ENCODE assay signal across 33 mouse cellular contexts in the genomic region with DNA sequence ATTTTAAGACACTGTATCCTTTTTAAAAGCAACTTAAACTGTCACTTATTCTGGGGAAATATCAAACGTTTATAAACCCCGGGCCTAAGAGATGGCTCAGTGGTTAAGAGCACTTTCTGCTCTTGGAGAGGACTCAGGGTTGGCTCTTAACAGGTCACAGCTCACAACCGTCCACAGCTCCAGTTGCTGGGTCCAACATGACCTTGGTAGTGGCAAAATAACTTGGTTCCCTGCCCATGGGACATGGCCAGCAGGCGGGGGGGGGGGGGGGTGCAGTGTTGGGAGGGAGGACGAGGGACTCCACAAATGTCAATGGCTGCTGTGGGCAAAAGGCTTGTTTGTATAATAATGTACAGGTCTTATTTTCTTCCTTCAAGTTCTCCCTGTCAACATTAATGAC. TPM values are rescaled to one million over a fixed set of nuclear protein-coding genes. Genes with fewer than 3 reads are reported as not detected.
DNase-seq lines count a peak whose midpoint lies in the region; ATAC-seq and TF ChIP-seq lines count a peak whose summit lies in the region.
"Had no signal": no experiment of that assay in that cellular context is flagged by ENCODE, and none has a peak within 500 bp of the region (broad histone marks: within the 10 kb centered on the region; RNA-seq: fewer than 3 reads in every experiment).

No protein-coding gene starts in this region.

- H3K4me2 ChIP-seq in liver, embryonic 11.5 days = no peak overlapping the region
- H3K4me2 ChIP-seq: heart, embryonic 11.5 days; lung, embryonic 15.5 days; midbrain, embryonic 11.5 days had no signal

- H3K4me1 ChIP-seq in liver, adult 2 months (ENCODE audit: control insufficient read depth, insufficient read depth, low read length) = peaks cover 23% of the 10 kb centered on the region
- peaks cover 13% of the 10 kb centered on the region; the same call in 1 of the 2 replicates for H3K4me1 ChIP-seq in liver, embryonic 11.5 days (replicated peaks; ENCODE audit: control insufficient read depth, insufficient read depth, low read length)

- no peak overlapping the region for H3K9ac ChIP-seq in liver, adult 2 months (ENCODE audit: low read depth, low read length)
- no peak overlapping the region for H3K9ac ChIP-seq in liver, embryonic 11.5 days (ENCODE audit: low read depth, low read length)
- H3K9ac ChIP-seq: hindbrain, embryonic 12.5 days; liver, embryonic 15.5 days; lung, embryonic 15.5 days had no signal

- no peak overlapping the region for H3K4me3 ChIP-seq in liver, adult 2 months (ENCODE audit: insufficient read depth, low read depth, low read length)
- no peak overlapping the region for H3K4me3 ChIP-seq in liver, embryonic 11.5 days (ENCODE audit: low read depth, low read length)
- H3K4me3 ChIP-seq: hindbrain, embryonic 12.5 days; liver, embryonic 15.5 days; lung, embryonic 15.5 days had no signal

- no peak for TF ChIP-seq CTCF in liver, adult 2 months (IDR thresholded peaks at IDR 0.05; ENCODE audit: low read depth, low read length)

- WGBS in liver, adult 2 months = 11% methylated on average over 5 of the region's 5 CpGs
- WGBS in liver, embryonic 11.5 days = 77% methylated on average over 5 of the region's 5 CpGs

- TF ChIP-seq POLR2A in liver, adult 2 months (IDR thresholded peaks at IDR 0.05; ENCODE audit: extremely low read depth, insufficient read depth, low read length) = no peak

- no peaks in the 10 kb centered on the region for H3K27me3 ChIP-seq in liver, adult 2 months (ENCODE audit: control insufficient read depth, insufficient read depth, low read length)
- no peaks in the 10 kb centered on the region for H3K27me3 ChIP-seq in liver, embryonic 11.5 days (replicated peaks; ENCODE audit: control insufficient read depth, insufficient read depth, low read length)
- H3K27me3 ChIP-seq: forebrain, embryonic 15.5 days; hindbrain, embryonic 12.5 days; liver, embryonic 15.5 days; lung, embryonic 15.5 days had no signal

- H3K79me2 ChIP-seq in liver, adult 2 months (ENCODE audit: control insufficient read depth, insufficient read depth, low read length) = peaks cover 28% of the 10 kb centered on the region; the same call in 1 of the 2 replicates

- 0 out of 2 replicates have a peak overlapping the region, but pooled peaks have one; percentile 14 for H3K27ac ChIP-seq in liver, adult 2 months (replicated peaks; ENCODE audit: insufficient read depth, low read depth, low read length)
- no peak overlapping the region for H3K27ac ChIP-seq in liver, embryonic 11.5 days (ENCODE audit: low read depth, low read length)
- H3K27ac ChIP-seq: forebrain, embryonic 15.5 days; hindbrain, embryonic 12.5 days; liver, embryonic 15.5 days; lung, embryonic 15.5 days had no signal

- no peaks in the 10 kb centered on the region for H3K9me3 ChIP-seq in liver, embryonic 11.5 days (ENCODE audit: control insufficient read depth, low read length)
- H3K9me3 ChIP-seq: forebrain, embryonic 15.5 days; hindbrain, embryonic 12.5 days; liver, embryonic 15.5 days; lung, embryonic 15.5 days had no signal

- H3K36me3 ChIP-seq in liver, adult 2 months (ENCODE audit: control insufficient read depth, insufficient read depth, low read length) = peaks cover 14% of the 10 kb centered on the region
- peaks cover 17% of the 10 kb centered on the region for H3K36me3 ChIP-seq in liver, embryonic 11.5 days (ENCODE audit: control insufficient read depth, insufficient read depth, low read length)

- ATAC-seq in liver, embryonic 11.5 days (replicated peaks; ENCODE audit: low FRiP score) = no peak
- ATAC-seq: activated CD4-positive, CD25-positive, alpha-beta regulatory T cell, adult 4 months; forebrain, embryonic 15.5 days; intestine, postnatal 0 days had no signal

- DNase-seq in gastrocnemius, postnatal 25 days = peak; percentile 21
- DNase-seq in gastrocnemius, postnatal 4 days (ENCODE audit: low spot score in 2 of 2) = no peak
- DNase-seq in liver, adult 2 months (ENCODE audit: extremely low read depth, low read depth, low spot score) = peak; percentile 79
- DNase-seq in liver, embryonic 11.5 days (ENCODE audit: low spot score) = no peak
- peak; percentile 29 for DNase-seq in adrenal gland, adult 8-10 months
- peak; percentile 59 for DNase-seq in adrenal gland, postnatal 14 days
- DNase-seq in layer of hippocampus, adult 8-10 months (ENCODE audit: low spot score in 2 of 2) = no peak
- DNase-seq in cerebellum, adult 18-20 months = no peak
- DNase-seq: B cell, adult 2 months; cerebellum, adult 2 months; cerebellum, postnatal 14 days; heart, postnatal 36 days; kidney, postnatal 4 days; layer of hippocampus, postnatal 36 days; left cerebral cortex, postnatal 4 days; lung, postnatal 36 days; right cerebral cortex, postnatal 25 days; spleen, adult 18-20 months; thymus, postnatal 14 days had no signal

RNA-seq across cellular contexts. Expression of gene Proser1, which starts 3.9 kb away (rescaled TPM):
- total RNA-seq in gastrocnemius, postnatal 25 days (2021) = 1 to 10 TPM; 6.0 to 6.8 TPM
- total RNA-seq in gastrocnemius, postnatal 4 days (2021) = 10 to 100 TPM; 14.8 to 19.7 TPM
- total RNA-seq in liver, adult 2 months (2014; rRNA removed) = 2.4 and 2.6 TPM in 2 replicates
- polyA plus RNA-seq in liver, adult 2 months (2012; rRNA removed) = 7.6 and 8.6 TPM in 2 replicates
- polyA plus RNA-seq in liver, embryonic 11.5 days (2014; fragmentation: Nextera tagmentation; extraction: Ambion mirVana) = 15.0 and 17.9 TPM in 2 replicates
- 10 to 100 TPM; 14.7 to 31.5 (median 22.8) TPM for total RNA-seq in adrenal gland, adult 8-10 months (2022)
- total RNA-seq in adrenal gland, postnatal 14 days (2021) = 22.4 and 25.6 TPM in 2 replicates
- 10 to 100 TPM; 23.8 to 26.5 (median 24.1) TPM for total RNA-seq in layer of hippocampus, adult 8-10 months (2022)

RNA-seq across cellular contexts. Expression of gene Nhlrc3, which starts 4.2 kb away (rescaled TPM):
- 1 to 10 TPM; 2.7 to 3.2 TPM for total RNA-seq in gastrocnemius, postnatal 25 days (2021)
- total RNA-seq in gastrocnemius, postnatal 4 days (2021) = 1 to 10 TPM; 7.3 to 7.9 TPM
- 8.0 and 9.0 TPM in 2 replicates for total RNA-seq in liver, adult 2 months (2014; rRNA removed)
- 5.9 and 6.6 TPM in 2 replicates for polyA plus RNA-seq in liver, adult 2 months (2012; rRNA removed)
- polyA plus RNA-seq in liver, embryonic 11.5 days (2014; fragmentation: Nextera tagmentation; extraction: Ambion mirVana) = 6.8 and 9.5 TPM in 2 replicates
- total RNA-seq in adrenal gland, adult 8-10 months (2022) = 10 to 100 TPM; 11.0 to 17.8 (median 14.9) TPM
- 9.8 and 11.9 TPM in 2 replicates for total RNA-seq in adrenal gland, postnatal 14 days (2021)
- 10 to 100 TPM in 3 of 4 experiments, 1 to 10 TPM in 1; 8.3 to 12.6 (median 10.9) TPM for total RNA-seq in layer of hippocampus, adult 8-10 months (2022)

RNA-seq across cellular contexts. Expression of gene Stoml3, which starts 21.1 kb away (rescaled TPM):
- not detected for total RNA-seq in gastrocnemius, postnatal 25 days (2021)
- not detected for total RNA-seq in gastrocnemius, postnatal 4 days (2021)
- total RNA-seq in liver, adult 2 months (2014; rRNA removed) = not detected in 2 replicates
- not detected in 2 replicates for polyA plus RNA-seq in liver, adult 2 months (2012; rRNA removed)
- not detected in 2 replicates for polyA plus RNA-seq in liver, embryonic 11.5 days (2014; fragmentation: Nextera tagmentation; extraction: Ambion mirVana)
- total RNA-seq in adrenal gland, adult 8-10 months (2022) = not detected
- not detected in 2 replicates for total RNA-seq in adrenal gland, postnatal 14 days (2021)
- 1 to 10 TPM in 1 of 4 experiments, under 1 TPM in 3; 0.87 to 1.5 (median 0.95) TPM for total RNA-seq in layer of hippocampus, adult 8-10 months (2022)
- total RNA-seq: ES-E14; gastrocnemius, adult 18-20 months; granulocyte monocyte progenitor cell, adult 5-6 weeks; heart, postnatal 36 days; left cerebral cortex, postnatal 4 days; megakaryocyte, adult 5-6 weeks had no signal
- polyA plus RNA-seq: activated CD4-positive, CD25-positive, alpha-beta regulatory T cell, adult 4 months; forebrain, embryonic 15.5 days; heart, embryonic 16.5 days; hindbrain, embryonic 12.5 days; intestine, postnatal 0 days; liver, embryonic 15.5 days; midbrain, embryonic 11.5 days; urinary bladder, adult 2 months had no signal

Comparison
In these comparisons a context has a peak if more than half of its experiments do, and no peak if none do; other contexts are left out.
1. DNase-seq: peak in gastrocnemius, postnatal 25 days (single experiment), liver, adult 2 months (single experiment), adrenal gland, adult 8-10 months (single experiment) and adrenal gland, postnatal 14 days (single experiment); none in gastrocnemius, postnatal 4 days (0 of 2), liver, embryonic 11.5 days (single experiment), layer of hippocampus, adult 8-10 months (0 of 2) and cerebellum, adult 18-20 months (0 of 2).